Mouse (Mus musculus) urinary bladder, postnatal 36 days (tissue): ENCODE results near the gene Astn2.

Experiments
- DNase-seq, 2 experiments: peaks; one replicate each; pipeline ENCODE4 v3.0.0; 2022; ENCODE audit warnings: low spot score in 2 of 2, mixed read lengths in 1 of 2

Astn2 gene

DNA sequence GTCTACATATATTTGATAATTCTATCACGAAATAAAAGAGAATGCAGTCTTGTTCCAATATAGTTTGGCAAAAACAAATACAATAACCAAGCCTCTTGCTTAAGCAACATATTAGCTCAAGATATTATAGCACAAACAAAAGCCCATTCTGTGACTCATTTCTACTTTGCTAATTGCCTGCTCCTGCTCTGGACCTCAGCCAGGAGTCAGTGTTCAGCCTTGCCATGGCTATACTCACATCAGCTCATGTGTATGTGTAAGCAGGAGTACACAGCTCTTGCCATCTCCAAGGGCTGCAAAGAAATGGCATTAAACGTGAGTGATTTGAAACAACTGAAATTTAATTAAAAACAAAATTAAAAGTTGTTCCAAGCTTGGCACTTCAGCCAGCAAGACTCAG is 435.1 kb downstream of the Astn2 start:
- DNase-seq: peak; percentile 1 to 8

DNA sequence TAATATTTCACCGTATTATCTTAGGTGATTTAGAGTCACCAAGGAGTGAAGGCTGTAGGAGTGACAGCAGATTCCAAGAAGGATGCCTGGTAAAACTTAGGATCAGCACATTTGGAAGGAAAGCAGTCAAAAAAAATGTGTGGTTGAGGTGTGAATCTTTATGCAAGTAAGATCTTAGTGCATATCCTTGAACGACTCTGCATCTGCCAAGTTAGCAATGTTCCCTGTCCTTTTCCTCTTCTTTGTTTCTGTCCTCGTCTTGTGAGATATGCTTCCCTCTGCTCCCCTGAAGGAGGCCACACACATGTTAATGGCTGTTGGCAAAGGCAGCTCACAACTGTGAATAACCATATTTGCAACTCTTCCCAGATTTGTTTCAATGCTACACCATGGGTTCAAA is 439.8 kb downstream of the Astn2 start:
- DNase-seq: no peak

DNA sequence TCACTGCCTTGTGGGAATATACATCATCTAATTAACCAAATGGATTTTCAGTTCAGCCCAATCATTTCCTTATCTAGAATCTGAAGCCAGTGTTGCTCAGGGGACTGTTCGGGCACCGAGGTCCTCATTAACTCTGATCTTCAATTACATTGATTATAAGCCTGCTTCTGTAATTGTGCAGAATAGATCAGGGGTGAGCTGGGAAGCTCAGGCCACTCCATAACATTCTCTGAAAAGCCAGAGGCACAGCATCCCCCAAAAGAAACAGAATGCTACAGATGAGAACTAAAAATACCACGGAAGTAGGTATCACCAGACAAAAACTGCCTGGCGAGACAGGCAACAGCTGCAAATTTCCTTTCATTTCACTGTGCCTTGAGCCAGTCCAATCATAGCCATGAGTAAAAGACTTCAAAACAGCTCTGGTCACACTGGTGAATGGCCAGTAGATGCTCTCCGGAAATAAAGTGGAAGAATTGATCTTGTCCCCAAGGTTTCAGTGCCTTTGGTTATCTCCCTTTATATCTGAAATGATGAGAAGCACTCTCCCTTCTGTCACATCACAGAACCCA is 445.1 kb downstream of the Astn2 start:
- no peak for DNase-seq

DNA sequence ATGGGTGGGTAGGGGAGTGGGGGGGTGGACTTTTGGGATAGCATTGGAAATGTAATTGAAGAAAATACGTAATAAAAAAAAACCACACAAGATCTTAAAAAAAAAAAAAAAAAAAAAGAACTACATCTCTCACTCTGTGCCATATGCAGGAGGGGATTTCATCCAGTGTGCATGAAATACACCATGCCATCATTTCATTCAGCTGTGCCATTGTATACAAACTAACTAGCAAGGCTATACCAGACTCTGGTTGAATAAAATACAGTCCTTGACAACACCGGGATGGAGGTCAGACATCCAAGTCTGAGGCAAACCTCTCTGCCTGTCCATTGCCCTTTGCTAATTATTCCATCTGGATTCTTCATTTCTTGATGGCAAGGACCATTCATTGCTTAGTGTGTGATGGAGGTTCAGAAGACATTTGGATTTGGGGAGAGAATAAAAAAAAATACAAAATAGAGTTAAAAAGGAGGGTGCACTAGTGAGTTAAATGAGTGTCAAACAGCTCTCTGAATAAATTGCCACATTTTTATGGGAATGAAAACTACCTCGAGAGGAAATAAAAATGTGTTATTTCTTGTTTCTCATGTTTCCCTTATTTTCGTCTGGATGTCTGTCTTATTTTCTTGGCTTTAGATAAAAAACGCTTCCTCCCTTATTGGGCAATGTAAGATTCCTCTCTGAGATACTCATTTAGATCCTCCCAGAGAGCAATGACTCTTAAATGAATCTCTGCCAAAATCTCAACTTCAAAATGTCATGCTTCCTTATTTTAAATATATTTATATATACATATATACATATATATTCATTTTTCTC is 445.8 kb downstream of the Astn2 start:
- no peak for DNase-seq

DNA sequence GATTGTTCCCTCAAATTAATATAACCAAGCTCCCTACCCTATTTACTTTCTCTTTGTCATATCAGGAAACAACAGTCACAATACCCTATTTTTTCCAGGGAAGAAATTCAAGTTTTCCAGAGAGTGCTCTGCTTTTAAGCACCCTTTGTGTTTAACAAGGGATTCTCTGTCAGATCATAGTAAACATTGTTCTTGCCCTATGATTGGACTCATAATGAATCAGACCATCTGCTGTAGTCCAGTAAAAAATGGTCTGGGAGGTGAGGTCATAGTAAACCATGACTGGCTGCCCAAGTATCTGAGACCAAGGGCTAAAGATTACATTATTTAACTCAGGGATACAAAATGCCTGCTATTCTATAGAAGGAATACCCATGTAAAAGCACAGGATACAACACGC is 452.5 kb downstream of the Astn2 start:
- DNase-seq: no peak

DNA sequence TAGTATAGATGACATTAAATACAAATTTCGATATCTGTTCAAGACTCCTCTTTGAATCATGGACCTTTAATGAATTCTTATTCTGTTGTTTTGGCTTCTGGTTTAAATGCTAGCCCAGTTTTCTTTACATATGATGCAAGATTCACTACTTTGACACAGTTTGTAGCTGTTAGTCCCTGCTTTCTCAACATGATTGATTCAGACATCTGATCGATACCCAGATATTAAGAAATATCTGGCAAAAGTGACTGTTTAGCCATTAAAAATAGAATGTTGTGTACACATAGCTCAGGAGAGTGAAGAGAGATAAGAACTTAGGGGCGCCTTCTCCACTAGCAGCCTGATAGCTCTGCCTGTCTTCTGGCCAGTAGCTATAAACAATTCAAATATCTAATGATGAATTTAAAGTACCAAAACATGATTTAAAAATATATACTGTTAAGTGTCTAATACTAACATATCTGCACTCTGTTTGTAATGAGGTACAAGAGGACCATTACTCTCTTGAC is 457.2 kb downstream of the Astn2 start:
- DNase-seq: no peak

DNA sequence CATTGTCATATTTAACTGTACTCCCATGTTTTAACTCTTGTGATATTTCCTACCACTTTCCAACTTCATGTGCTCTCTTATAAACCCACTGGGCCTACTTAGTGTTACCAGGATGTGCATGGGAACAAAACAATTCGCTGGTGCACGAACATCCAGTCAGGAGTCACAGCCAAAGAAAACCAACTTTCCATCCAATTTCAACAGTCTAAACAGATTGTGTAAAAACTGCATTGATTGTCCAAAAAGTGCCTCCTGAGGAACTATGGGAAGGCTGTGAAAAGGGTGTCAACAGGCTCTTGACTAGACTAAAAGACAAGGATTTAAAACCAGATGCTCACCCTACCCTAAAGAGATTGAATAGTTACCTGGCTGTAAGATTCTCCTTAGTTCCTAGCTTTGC is 458.4 kb downstream of the Astn2 start:
- DNase-seq: no peak

DNA sequence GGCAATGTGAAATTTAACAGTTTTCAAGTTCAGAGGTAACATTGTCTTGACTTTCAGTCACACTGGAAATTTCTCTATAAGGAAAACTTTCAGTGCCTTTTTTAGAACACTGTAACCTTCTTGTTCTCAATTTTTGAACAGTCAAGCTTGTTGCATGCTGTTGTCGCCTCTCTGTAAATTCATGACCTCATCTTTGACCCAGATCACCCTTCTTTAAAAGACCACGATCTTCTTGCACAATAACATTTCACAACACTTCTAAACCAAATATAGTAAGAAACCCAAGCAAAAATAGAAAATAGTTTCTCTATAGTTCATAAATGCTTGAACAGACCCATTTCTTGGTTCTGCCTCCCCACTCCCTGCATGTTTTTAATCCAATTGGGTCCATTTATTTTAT is 473.5 kb downstream of the Astn2 start:
- no peak for DNase-seq

DNA sequence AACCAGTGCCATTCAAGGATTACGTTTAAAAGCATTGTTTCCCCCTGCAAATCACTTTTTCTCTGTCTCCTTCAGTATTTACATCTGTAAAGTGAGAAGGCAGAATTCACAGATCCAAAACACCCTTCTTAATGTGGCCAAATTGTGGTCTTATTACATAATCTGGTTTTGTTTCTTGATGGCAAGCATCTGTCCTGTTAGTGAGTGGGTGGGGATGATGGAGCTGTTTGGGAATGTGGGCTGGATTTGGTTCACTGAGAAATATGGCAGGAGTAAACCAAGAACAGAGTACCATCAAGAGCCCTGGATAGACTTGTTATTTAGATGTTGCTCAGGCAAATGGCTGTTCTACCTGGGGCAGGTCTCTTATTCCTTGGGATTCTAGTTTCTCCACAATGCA is 484.1 kb downstream of the Astn2 start:
- no peak for DNase-seq

DNA sequence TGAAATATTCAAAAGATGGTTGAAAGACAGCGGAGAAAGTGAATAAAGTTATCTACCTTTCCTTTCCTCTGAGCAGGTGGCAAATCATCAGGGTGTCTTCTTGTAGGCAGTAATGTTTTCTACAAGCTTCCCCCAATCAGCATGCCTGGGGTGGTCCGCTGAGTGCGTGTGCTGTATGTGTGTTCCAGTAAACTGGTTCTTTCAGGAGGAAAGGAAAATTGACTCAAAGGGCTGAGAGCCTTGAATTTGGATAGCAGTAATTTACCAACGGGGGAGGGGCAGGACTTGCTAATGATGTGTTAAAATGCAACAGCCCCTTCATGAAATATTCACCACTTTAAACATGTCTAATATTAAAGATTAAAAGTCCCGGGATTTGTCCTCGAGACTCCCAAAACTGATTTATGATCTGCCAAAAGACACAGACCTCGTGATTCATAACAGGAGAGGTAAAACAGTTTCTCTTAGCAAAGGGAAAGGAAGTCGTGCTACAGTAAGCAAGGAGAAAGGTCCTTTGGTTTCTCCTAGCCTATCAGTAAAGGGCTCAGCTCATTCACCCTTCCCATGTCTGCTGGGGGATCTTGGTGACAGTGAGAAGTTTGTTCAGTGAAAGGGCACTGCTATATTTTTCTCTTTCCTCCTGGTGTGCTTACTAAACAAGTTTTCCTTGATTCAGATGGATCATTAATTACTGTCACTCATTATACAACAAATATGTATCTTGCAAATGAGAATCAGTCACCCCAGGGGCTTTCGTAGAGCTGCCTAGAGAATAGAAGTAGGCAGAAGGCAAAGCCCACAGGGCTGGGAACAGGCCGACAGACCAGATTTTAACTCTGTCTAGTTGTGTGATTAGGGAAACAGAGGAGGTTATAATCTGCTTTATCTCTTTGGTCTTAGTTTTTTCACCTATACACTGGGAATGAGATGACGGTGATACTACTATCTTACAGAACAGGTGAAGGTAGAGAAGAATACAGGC is 488.1 kb downstream of the Astn2 start:
- DNase-seq: no peak

DNA sequence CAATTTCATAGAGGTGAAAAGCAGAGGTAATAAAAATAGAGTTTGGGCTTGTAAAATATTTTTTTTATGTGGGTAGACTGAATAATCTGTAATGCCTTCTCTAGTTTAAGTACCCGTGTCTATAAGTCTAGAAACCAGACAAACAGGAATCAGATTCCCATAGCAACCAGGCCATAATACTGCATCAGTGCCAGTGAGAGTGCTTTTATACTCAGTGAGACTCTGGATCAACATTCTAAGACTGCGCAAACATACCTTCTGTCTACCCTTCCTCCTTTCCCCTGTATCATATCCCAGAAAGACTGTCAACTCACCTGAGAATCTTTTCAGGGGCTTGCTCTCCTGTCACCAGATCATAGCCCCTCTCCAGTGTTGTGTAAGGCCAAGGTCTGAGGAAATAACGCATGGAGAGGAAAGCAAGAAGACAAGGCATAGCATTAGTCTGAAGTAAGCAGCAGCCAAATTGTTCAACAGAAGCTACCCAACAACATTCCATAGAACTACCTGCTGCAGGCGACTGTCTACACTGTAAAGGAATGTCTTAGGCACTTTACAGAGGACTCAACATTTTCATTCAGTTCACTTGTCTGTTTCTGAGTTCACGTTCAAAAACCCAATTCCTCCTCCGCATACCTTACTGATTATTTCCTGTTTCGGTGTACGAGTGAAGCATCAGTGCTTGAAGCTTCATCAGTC is 492.0 kb downstream of the Astn2 start:
- no peak for DNase-seq

DNA sequence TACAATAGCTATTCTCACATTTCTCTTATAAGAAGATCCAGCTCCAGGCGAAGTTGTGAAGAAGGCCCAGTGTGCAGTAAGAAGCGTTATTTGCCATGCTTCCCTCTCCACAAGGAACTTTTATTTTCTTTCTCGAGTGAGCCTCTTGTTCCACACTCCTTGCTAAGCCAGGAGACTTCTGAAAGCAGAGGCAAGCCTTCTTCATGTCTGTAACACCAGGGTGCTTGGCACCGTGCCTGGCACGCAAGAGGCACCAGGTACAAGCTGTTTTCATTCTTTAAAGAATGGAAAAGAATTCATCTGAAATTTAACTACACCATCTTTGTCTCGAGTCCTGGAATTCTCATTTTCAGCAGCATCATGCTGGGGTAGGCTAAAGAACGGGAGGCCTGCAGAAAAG is 496.8 kb downstream of the Astn2 start:
- DNase-seq: no peak

DNA sequence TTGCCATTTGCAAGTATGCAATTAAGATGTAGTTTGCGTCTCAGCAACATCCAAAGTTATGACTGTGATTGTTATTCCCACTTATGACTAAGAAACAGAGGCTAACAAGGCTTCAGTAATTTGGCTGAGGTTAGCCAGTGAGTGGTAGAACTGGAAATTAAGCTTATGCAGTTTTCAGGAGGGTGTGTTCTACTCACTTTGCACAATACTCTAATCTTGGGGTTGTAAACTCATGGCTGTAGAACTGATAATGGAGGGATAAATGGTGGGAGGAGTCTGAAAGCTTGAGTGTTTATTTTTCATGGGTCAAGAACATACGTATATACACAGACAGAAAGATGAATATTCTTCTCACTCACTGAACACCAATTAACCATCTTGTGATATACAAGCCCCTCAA is 499.4 kb downstream of the Astn2 start:
- no peak for DNase-seq

DNA sequence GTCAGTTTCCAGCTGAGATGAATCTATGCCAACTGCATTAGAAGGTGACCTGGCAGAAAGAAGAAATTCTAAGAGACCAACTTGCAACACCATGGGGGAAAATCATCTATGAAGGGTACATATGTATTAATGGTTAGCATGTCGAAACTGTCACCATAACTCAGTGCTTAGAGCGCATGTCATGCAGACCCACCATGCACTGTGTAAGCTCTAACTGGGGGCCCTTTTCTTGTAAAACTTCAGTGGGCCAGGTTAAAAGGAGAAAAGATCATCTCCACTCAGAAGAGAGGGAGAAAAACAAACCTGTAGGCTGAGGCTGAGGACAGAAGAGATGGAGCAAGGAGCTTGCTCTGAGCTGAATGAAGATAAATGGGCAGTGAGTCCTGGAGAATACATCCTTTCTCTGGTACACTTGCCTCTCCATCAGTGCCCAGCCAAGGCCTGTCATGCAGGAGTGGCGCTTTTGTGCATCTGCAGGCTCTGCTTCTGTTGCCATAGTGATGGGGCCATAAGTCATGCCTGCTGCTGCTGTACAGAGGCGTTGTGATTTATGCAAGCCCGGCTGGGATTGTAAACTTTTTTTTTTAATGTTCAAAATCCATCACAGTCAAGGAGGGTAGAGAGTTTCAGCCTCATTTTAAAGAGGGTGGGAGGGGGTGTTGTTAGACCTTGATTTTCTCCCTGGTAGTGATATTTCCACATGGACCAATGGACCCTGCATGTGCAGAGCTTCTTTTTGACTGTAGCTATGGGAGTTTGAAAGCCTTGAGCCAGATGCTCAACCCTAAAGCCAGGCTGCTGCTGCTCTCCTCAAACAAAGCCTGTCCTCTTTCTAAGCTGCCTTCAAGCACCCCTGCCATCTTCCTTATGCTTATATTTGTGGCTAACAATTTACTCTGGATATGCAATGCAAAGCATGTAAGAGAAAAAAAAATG is 508.1 kb downstream of the Astn2 start:
- no peak for DNase-seq

DNA sequence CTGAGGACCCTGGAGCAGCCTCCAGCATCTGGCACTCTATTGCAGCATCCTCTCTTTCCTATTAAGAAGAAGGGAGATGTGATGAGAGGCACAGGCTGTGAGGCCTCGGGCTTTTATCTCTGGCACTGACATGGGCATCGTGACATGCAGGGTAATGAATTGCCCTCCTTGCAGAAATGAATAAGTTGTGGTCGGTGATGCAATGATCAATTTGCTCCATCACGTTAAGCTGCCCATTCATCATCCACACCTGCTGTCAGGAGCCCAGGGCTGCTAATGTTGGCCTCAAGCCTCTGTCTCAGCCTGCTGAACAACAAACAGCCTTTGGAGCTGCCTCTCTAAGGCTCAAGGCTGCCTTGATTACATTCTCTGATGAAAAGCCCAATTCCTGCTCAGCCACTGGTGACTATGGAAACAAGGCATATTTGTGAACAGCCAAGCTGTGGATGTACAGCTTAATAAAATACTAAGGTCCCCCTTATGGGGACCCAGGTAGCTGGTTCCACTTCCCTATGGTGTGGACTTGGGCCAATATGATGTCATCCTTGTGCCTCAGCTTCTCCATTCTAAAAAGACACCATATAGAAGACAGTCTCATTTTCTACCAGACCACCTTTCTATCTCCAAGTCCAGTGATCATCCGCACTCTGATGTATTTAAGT is 515.9 kb downstream of the Astn2 start:
- DNase-seq: no peak

DNA sequence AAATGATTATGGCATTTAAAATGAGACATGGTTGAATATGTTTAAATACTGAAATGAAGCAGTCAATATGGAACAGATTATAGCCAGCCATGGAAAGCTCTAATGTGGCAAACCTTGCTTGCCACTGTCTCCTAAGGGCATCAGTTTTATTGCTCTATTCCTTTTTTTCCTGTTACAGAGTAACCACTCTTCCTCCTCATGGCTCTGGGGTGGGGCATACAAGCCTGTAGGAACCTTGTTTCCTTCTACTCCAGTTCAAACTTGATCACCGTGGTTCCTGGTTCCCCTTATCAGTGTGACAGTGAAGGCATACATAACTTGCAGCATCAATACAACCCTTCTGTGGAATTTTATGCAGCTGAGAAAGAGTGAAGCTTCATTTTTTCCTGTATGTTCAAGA is 517.5 kb downstream of the Astn2 start:
- no peak for DNase-seq

DNA sequence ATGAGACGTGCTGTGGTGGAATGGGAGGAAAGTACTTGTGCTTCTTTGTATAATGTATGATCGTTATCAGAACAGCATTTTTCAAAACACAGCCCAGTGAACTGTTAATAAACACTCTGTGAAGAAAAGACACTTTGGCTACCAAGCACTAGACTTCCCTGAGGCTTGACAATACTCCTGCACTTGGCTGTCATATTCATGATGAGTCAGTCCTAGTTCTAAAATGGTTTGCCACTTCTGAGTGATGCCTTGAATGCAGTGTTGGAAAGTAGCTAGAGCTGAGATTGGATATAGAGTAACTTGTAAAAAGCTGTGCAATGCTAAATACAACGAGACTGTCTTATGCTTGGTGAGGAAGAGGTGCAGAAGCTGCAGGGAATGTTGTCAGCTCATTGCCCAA is 518.5 kb downstream of the Astn2 start:
- DNase-seq: no peak

DNA sequence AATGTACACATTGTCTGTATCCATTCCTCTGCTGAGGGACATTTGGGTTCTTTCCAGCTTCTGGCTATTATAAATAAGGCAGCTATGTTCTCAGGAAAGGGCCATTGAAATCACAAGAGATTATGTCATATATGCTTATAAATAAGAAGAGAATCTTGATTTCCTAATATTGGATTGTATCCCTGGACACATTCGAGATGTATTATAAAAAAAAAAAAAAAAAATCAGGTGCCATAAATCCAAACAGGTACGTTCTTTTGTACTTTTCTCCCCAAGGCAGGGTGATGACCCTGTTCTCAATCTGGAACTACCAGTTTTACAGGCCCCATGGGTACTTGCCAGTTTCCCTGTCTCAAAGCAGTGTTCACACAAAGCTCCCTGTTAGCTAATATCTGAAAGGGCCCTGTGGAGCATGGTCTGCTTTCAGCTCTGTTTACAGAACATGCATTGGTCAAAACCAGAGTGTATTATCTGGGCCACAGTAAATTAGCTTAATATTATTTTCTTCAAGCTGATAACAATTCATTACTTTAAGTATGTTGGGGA is 530.1 kb downstream of the Astn2 start:
- peak in 1 of 2 experiments; percentile 24 for DNase-seq

DNA sequence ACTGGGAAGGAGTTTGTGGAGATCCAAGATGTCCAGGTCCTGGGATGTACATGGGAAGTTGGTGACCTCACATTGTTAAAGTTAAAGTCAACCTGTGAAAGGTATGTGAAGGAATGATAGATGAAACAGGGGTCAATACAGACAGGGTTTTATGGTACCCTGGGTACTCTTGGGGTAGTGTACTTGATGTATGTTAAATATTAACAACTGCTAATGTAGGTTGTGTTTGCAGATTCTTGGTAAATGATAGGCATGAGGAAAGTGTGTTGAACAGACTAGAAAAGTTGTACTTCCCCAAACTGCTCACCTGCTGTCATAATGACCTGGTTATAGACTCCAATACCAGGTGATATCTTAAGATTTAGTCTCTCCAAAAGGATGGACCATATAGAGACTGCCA is 539.9 kb downstream of the Astn2 start:
- no peak for DNase-seq

DNA sequence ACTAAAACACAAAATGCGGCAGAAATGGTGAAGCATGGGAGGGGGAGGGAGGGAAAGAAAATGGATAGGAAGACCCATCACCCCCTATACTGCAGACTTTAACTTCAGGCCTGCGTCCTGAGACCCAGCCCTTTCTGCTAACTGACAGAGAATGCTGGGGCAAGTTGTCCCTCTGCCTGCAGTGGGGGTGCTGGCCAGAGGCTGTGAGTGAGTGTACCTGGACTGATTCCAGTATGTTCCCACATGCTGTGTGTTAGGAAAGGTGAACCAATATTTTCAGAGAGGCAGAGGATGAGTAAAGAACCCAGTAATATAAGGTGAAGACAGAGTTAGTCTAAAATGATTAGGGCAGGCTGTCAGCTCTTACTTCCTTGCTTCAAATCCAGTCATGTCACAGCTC is 561.2 kb downstream of the Astn2 start:
- no peak for DNase-seq
